Mouse (Mus musculus) spleen, adult 2 months (tissue): ENCODE results near the gene Ggt5. TPM values are rescaled to one million over a fixed set of nuclear protein-coding genes. Genes with fewer than 3 reads are reported as not detected.

Source experiments
- DNase-seq, 2 experiments: peaks; one replicate each; pipeline versions ENCODE4 v3.0.0 to v3.0.0-alpha.2; 2012 to 2021; ENCODE audit warnings: low spot score in 2 of 2, low read depth in 1 of 2
- H3K27ac ChIP-seq: fragments of 200-500 bp; 2 replicates; pipeline ENCODE4 v1.5.1; 2012; ENCODE audit warnings: low read length, inconsistent platforms; ENCODE audit not compliant: insufficient read depth
- H3K27me3 ChIP-seq: fragments of 200-500 bp; 2 replicates; pipeline ENCODE4 v1.6.1; 2012; ENCODE audit warnings: mild to moderate bottlenecking, moderate library complexity, low read length, inconsistent platforms; ENCODE audit not compliant: control insufficient read depth, insufficient read depth
- H3K36me3 ChIP-seq: fragments of 200-500 bp; 2 replicates; pipeline ENCODE4 v1.6.1; 2012; ENCODE audit warnings: mild to moderate bottlenecking, low read length, inconsistent platforms; ENCODE audit not compliant: control insufficient read depth, insufficient read depth
- H3K4me1 ChIP-seq: fragments of 200-500 bp; 2 replicates; pipeline ENCODE4 v1.6.1; 2011; ENCODE audit warnings: inconsistent platforms; ENCODE audit not compliant: control insufficient read depth, insufficient read depth, insufficient read length
- H3K4me3 ChIP-seq: fragments of 200-500 bp; 2 replicates; pipeline ENCODE4 v1.5.1; 2011; ENCODE audit warnings: mild to moderate bottlenecking, inconsistent platforms; ENCODE audit not compliant: insufficient read depth, insufficient read length; ENCODE audit errors: extremely low read depth
- CTCF ChIP-seq: fragments of 200-500 bp; IDR thresholded peaks from 2 replicates; pipeline ENCODE4 v1.5.1; 2011; ENCODE audit warnings: mild to moderate bottlenecking, inconsistent platforms; ENCODE audit not compliant: insufficient read depth, insufficient read length, insufficient replicate concordance; ENCODE audit errors: extremely low read depth
- POLR2A ChIP-seq: fragments of 200-500 bp; IDR thresholded peaks from 2 replicates; pipeline ENCODE4 v1.6.1; 2011; ENCODE audit warnings: low read depth, low read length, inconsistent platforms
- WGBS: fragments of 180-500 bp; shearing (Covaris S2); methylation state at CpG from one replicate; pipeline ENCODE4 v1.1.7; 2018; 5-methylcytosine and 5-hydroxymethylcytosine counted together
- polyA plus RNA-seq: library from polyadenylated mRNA; depleted of rRNA; stranded (reverse); fragments of >200 nt; gene quantifications from 2 replicates; pipeline ENCODE4 v1.2.3, GENCODE M21; 2012

The Ggt5 gene
- polyA plus RNA-seq, 1 experiment = 70.9 TPM

- Histone ChIP-seq H3K4me1 (peaks cover 14% of the 10 kb centered on the region; the same call in 1 of the 2 replicates), H3K27ac (no peak overlapping the region), H3K27me3 (no peaks in the 10 kb centered on the region), H3K36me3 (no peaks in the 10 kb centered on the region), H3K4me3 (no peak overlapping the region)
- TF ChIP-seq CTCF (no peak), POLR2A (no peak)
- no peak for DNase-seq
- 68% methylated on average over 5 of the region's 5 CpGs for WGBS
Observed at GRCm38 (mm10) chr10:75568029-75568428, 21.1 kb upstream of the Ggt5 start.

GRCm38 (mm10) chr10:75568441-75568840 is 20.7 kb upstream of the Ggt5 start:
- H3K27me3 ChIP-seq = no peaks in the 10 kb centered on the region
- H3K4me3 ChIP-seq = no peak overlapping the region
- no peak for TF ChIP-seq CTCF
- no peak for TF ChIP-seq POLR2A
- DNase-seq = no peak
- H3K27ac ChIP-seq = no peak overlapping the region
- no peaks in the 10 kb centered on the region for H3K36me3 ChIP-seq
- peaks cover 14% of the 10 kb centered on the region; the same call in 1 of the 2 replicates for H3K4me1 ChIP-seq
- 73% methylated on average over 11 of the region's 11 CpGs for WGBS

GRCm38 (mm10) chr10:75568851-75569250 is 20.3 kb upstream of the Ggt5 start:
- DNase-seq = no peak
- Histone ChIP-seq H3K27me3 (no peaks in the 10 kb centered on the region), H3K36me3 (no peaks in the 10 kb centered on the region), H3K4me3 (no peak overlapping the region), H3K27ac (no peak overlapping the region), H3K4me1 (peaks cover 14% of the 10 kb centered on the region; the same call in 1 of the 2 replicates)
- 89% methylated on average over 4 of the region's 4 CpGs for WGBS
- no peak for TF ChIP-seq POLR2A
- TF ChIP-seq CTCF = no peak

- TF ChIP-seq POLR2A = no peak
- no peak for TF ChIP-seq CTCF
- H3K27me3 ChIP-seq = no peaks in the 10 kb centered on the region
- WGBS = 85% methylated on average over 10 of the region's 10 CpGs
- no peak for DNase-seq
- no peaks in the 10 kb centered on the region for H3K36me3 ChIP-seq
- H3K4me1 ChIP-seq = peaks cover 3% of the 10 kb centered on the region; the same call in 1 of the 2 replicates
- no peak overlapping the region for H3K27ac ChIP-seq
- no peak overlapping the region for H3K4me3 ChIP-seq
Observed at GRCm38 (mm10) chr10:75570981-75571657, 18.0 kb upstream of the Ggt5 start.

GRCm38 (mm10) chr10:75571937-75572336 is 17.2 kb upstream of the Ggt5 start:
- no peak for TF ChIP-seq CTCF
- no peak for TF ChIP-seq POLR2A
- Histone ChIP-seq H3K27ac (no peak overlapping the region), H3K4me1 (no peaks in the 10 kb centered on the region), H3K4me3 (no peak overlapping the region), H3K36me3 (no peaks in the 10 kb centered on the region), H3K27me3 (no peaks in the 10 kb centered on the region)
- 80% methylated on average over 9 of the region's 9 CpGs for WGBS
- no peak for DNase-seq

- no peaks in the 10 kb centered on the region for H3K27me3 ChIP-seq
- H3K36me3 ChIP-seq = no peaks in the 10 kb centered on the region
- 88% methylated on average over 10 of the region's 10 CpGs for WGBS
- no peak for DNase-seq
- H3K27ac ChIP-seq = no peak overlapping the region
- H3K4me3 ChIP-seq = no peak overlapping the region
- no peak for TF ChIP-seq CTCF
- TF ChIP-seq POLR2A = no peak
- no peaks in the 10 kb centered on the region for H3K4me1 ChIP-seq
Observed at GRCm38 (mm10) chr10:75573181-75573580, 16.0 kb upstream of the Ggt5 start.

- no peak for DNase-seq
- no peak overlapping the region for H3K4me3 ChIP-seq
- no peaks in the 10 kb centered on the region for H3K27me3 ChIP-seq
- H3K36me3 ChIP-seq = no peaks in the 10 kb centered on the region
- 94% methylated on average over 9 of the region's 9 CpGs for WGBS
- H3K4me1 ChIP-seq = no peaks in the 10 kb centered on the region
- no peak for TF ChIP-seq POLR2A
- no peak for TF ChIP-seq CTCF
- no peak overlapping the region for H3K27ac ChIP-seq
Observed at GRCm38 (mm10) chr10:75573965-75574364, 15.2 kb upstream of the Ggt5 start.
